Mouse (Mus musculus) heart, adult 2 months (tissue): ENCODE results near the gene Itga3.

Experiments used
- CTCF ChIP-seq: fragments of 200-600 bp; IDR thresholded peaks from 2 replicates; pipeline ENCODE4 v1.8.1; 2022; ENCODE audit warnings: antibody characterized with exemption, mild to moderate bottlenecking, moderate library complexity
- EP300 ChIP-seq: fragments of 200-500 bp; IDR thresholded peaks from 2 replicates; pipeline ENCODE4 v1.6.1; 2011; ENCODE audit warnings: low read depth, low read length, control low read depth; ENCODE audit not compliant: insufficient read depth
- POLR2A ChIP-seq: fragments of 200-500 bp; IDR thresholded peaks from 2 replicates; pipeline ENCODE4 v1.6.1; 2011; ENCODE audit warnings: mild to moderate bottlenecking, low read depth, low read length, control low read depth; ENCODE audit not compliant: insufficient read depth

DNA sequence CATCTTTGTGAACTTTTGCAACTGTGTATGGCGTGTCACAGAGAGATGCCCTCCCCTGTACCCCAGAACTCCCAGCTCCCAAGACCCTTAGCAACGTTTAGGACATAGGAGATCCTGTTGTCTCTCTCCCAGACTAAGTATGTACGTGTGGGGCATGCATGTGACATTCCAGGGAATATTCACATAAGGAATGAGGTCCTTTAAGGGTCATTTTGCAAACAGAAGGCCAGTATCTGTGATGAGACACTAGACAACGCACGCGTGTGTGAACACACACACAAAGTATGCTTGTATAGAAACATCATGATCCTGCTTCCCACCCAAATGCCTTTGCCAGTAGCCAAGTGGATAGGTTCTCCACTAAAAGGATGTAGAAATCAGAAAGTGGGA is 45.5 kb upstream of the Itga3 start:
- TF ChIP-seq POLR2A (no peak), EP300 (no peak), CTCF (no peak)
